Mouse (Mus musculus) frontal cortex, adult 2 months (tissue): ENCODE measurements at regions not wholly inside any gene's neighbourhood (a gene's known extent, or its start where the extent isn't known, plus 50 kb on each side); places are given as distances from the start of the nearest gene placed in this dataset.

Experiments used
- DNase-seq, 2 experiments: peaks; one replicate each; pipeline ENCODE4 v3.0.0; 2022; ENCODE audit warnings: low spot score in 1 of 2; ENCODE audit errors: extremely low spot score in 1 of 2

DNA sequence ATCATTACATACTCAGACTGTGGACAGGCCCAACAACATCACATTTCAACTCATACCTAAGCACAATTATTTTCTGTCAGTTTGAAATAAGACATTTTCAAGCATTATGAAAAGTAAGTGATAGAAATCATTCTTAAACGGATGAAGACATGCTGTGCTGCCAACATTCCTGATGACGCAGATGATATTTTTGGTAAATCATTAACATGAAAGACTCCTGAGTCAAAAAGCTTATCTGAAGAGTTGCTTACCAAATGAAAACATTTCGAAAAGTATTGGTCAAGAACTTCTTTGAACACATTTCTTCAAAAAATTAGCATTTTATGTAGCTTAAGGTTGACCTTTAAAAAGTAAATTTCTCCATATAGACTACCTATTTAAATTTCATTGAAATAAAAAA lies 264.7 kb upstream of the N6amt1 start:
- DNase-seq, result no peak

DNA sequence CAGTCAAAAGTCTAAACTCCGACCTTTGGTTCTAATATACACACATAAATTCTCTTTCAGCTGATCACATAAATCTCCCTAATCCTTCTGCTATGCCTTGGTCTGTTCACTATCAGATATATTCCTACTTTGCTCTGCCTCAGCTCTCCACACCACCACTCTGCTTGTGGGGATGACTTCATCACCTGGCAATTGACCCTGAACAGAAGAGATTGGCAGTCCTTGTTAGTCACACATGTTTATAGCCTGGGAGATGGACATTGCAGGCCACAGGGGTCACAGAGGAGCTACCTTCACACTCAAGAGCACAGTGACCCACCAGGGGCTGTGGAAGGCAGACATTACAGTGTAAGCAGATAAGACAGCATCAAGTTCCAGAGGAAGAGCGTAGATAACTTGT lies 270.5 kb upstream of the N6amt1 start:
- DNase-seq, result no peak

DNA sequence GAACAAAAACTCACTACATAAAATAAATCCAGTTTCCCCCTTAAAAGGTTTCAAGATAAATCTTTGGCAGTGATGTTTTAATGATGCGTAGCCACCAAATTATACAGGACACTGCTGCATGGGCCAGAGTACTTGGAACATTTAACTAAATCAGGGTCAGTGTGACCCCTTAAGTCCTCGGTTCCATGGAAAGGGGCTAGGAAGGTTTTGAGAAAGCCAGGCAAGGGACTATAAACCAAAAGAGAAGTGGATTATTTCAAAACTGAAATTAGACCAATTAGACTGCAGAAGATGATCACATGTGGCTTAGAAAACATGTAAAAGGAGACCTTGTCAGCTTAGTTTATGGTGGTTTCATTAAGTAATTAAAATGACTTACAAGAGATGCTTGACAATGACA lies 276.6 kb upstream of the N6amt1 start:
- DNase-seq, result no peak

DNA sequence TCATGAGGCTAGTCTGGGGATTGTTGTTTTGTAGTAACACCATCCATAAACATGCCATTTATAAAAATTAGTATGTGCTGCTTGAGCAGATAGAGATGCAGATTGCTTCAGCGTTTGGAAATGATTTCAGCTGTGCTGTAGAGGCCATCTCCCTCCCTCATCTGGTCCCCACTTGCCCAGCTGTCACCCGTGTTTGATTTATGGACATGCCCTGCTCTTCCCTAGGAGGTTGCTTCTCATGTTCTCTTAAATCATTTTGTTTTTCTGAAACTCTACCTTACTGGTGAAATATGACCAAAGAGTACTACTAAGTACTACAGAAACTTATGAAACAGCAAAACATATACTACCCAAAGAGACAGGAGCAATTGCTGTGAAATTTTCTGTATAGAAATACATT lies 284.7 kb upstream of the N6amt1 start:
- no peak for DNase-seq

DNA sequence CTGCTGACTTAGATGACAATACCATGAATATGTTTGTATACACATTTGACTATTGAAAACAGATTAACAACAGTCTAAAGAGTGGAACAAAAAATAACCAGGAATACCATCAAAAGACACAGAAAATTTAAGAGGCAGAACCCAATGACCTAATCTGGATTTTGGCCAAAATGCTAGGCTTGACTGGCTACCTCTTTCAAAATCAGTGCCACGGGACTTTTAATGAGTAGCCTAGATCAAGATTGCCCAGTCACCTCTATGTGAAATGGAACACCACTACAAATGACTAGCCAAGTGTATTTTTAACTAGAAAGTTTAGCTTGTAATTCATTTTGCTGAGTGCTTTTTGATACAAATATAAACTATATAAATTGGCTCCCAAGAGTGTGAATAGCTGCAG lies 286.0 kb upstream of the N6amt1 start:
- no peak for DNase-seq

DNA sequence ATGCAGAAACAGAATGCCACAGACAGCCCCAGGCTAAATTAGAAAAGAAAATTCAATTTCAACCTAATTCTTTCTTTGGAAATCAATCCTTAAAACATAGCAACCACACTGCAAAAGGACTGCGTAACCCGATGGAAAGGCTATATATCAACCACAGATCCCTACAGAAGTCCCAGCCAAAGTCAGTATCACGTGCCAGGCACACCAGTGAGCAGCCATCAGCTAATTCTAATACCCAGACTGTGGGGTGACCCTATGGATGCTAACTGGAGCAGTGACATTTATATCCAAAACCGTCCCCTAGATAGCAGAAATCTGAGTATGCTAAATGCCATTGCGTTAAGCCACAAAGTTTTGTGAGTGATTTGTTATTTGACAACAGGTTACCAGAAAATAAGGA lies 286.5 kb upstream of the N6amt1 start:
- DNase-seq, result no peak

DNA sequence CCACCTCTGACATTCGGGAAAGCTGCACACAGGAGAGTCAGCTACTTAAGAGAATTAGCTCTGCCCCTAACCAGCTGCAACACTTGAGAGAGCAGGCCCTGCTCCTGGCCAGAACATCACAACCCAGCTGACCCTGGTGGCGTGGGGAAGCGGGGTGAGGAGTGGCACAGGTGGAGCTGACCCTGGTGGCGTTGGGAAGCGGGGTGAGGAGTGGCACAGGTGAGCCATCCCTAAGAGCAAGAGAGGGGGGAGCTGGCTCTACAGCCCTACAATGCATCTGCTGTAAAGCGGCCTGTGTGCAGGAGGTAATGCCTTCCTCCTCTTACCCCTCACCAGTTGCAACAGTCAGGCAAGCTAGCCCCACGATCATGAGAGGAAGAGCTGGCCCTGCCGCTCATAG lies 293.5 kb upstream of the N6amt1 start:
- DNase-seq, result no peak

DNA sequence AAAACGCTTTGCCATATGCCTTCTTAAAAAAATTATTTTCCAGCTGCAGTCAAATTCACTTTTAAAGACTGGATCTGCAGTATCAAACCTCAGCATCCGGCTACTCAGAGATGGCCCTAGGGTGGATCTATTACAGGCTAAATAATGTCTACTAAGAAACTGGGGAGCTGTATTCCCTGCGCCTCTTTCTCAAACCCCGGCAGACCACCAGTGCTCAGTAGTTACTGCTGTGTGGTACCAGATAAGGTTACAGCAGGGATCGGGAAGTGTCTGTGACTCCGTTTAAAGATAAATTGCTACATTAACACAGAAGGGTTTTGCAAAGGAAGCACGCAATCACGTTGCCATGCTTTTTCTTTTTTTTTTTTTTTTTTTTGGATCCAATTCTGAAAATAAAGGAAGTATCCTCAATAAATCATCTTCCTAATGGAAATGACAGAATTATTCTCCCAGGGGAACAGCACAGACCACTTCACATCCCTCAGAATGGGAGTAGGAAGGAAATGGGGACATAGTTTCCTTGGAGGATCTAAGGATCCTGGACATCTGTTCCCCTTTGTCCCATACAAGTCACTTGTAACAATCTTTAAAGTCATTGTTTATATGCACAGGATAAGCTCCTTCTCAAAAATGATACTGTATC lies 304.1 kb upstream of the N6amt1 start:
- DNase-seq, result no peak

DNA sequence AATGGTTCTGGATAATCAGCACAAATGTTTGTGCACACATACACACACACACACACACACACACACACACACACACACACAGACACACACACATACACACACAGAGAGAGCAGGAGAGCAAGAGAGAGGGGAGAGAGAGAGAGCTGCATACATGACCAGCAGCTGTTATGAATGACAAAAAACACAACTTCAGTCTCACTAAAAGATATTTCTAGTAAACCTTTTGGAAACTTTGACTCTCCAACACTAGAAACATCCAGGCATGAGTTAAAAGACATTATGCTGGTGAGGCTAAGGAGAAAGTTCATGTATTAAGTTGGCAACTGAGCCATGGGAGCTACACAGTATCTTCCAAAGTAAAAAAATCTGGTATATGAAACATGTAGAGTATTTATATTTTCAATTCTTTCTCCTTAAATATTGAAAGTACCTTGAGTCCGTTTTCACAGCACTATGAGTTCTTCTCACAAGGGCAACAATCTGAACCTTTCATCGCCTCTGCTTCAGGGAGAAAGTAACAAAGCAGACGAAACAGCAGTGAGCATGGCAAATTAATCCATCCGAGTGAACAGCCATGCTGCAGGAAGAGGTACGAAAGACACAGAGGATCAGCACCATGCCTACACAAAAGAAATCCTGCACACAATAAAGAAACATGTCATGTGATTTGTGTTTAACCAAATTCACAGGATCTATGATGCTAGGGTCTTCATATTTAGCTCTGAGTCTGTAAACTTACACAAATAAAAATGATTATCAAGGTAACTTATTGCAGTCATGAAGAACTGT lies 309.0 kb upstream of the N6amt1 start:
- no peak for DNase-seq

DNA sequence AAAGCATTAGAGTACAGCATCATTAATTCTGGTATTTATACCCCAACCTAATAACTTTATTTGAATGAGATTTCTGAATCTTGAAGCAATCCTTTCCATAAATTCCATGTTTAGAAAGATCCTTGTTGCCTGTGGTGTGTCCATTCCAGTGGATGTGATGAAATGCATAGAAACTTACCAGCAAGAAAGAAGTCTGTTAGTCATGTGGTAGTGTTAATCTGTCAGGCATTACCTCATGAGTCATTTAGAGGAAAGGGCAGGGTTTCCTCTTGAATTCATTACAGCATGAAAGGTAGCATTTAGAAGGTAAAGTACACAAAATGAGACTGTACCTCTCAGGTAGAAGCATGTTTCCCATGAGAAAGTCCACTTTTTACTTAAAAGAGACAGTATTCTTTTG lies 310.3 kb upstream of the N6amt1 start:
- DNase-seq, result no peak

DNA sequence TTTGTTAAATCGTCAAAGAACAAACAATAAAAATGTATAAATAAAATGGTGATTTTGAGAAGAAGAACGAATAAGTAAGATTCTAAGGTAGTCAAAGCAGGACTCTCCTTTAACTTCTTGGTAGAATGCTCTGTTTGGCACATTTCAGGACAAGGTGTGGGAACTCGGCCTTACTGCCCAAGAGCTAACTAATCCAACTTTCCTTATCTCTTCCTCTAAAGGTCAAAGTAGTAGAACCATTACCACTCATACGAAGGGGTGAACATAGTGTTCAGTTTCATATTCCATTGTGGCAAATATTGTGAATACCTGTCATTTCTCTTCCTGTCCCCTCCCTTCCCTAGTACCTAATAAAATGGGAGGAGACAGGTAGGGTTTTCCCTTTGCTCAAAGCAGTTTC lies 313.6 kb upstream of the N6amt1 start:
- no peak for DNase-seq

DNA sequence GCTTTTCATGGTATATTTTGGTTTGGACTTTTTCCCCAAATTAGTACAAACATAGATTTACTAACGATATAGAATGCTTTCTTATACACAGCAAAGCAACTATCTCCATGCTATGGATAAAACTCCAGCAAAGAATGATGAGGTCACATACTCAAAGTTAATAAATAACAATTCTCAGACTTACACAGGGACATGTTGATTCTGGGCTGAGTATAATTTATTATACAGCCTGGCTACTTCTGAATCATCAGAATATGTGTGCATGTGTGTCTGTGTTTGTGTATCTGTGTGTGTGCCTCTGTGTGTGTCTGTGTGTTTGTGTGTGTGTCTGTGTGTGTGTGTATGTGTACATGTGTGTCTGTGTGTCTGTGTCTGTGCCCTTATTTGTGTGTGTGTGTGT lies 314.1 kb upstream of the N6amt1 start:
- no peak for DNase-seq

DNA sequence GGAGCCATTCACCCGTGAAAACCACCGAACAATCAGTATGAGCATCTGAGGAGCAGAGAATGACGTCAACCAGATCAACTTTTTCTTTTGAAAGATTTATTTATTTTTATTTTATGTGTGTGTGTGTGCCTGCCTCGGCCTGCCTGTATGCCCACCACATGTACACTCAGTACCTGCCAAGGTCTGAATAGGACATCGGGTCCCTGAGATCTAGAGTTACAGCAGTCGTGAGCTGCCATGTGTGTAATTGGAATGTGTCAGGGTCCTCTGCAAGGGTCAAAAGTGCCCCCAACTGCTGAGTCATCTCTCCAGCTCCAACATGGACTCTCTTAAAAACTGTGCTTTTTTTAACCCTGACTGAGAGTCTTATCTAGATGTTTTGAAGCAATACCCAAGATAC lies 316.9 kb upstream of the N6amt1 start:
- DNase-seq, result no peak

DNA sequence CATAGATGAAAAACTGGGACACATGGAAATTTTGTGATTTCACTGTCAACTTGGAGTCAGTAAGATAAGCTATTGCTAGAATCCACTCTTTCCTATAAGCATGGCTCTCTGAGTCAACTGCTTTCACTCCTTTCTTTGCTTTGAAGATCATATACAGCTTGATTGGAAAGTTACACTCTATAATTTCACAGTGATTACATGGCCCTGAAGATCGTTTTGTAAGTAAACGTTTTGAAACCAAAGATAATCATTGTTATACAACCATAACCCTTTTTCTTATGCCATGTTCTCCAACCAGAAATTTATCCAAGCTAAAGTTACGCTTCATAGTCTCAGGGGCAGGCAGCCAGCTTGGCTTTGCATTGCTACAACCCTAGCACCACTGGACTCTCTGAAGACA lies 322.1 kb upstream of the N6amt1 start:
- DNase-seq, result no peak

DNA sequence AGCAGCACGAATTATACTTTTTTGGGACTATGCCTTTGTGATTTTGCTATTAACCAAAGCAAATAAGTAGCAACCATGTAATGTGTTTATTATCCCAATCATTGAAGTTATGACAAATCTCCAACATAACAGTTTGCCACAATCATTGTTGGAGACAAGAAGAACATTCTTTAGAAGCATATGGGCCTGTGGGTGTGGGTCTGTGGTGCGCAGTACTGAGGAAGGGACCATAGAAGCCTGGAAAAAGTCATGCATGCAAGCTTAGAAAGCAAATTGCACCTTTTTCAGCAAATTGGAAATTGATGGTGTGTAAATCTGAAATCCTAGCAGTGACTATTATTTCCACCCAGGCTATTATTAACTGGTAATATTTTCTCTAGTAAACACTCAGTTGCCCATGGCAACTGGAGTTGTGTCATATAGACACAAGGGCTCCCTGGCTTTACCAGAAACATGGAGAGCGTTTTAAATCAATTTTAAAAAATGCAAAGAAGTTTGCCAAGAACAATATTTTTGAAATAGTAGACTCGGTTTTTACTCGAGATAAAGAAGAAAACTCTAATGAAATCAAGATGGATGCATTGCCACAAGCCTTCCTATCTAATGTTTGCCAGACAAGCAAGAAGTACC lies 325.4 kb upstream of the N6amt1 start:
- peak in 1 of 2 experiments; percentile 9 for DNase-seq

DNA sequence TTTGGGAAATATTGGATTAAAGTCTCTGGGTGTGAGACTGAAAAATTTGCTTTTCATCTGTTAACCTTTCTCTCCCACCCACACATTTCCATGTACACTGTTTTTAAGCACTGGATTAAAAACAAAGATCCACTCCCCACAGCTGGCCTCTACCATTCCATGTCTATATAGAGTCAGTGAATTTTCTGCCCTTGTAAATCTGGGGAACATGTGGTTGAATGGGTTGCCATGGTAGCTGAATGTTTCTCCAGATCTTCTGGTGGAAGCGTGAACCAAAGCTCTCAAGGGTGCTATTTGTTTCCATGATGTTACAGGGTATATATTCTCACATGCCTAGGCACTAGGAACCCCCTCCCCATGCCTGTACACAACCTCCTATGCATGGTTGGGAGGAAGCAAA lies 326.4 kb upstream of the N6amt1 start:
- DNase-seq, result peak in 1 of 2 experiments; percentile 10

DNA sequence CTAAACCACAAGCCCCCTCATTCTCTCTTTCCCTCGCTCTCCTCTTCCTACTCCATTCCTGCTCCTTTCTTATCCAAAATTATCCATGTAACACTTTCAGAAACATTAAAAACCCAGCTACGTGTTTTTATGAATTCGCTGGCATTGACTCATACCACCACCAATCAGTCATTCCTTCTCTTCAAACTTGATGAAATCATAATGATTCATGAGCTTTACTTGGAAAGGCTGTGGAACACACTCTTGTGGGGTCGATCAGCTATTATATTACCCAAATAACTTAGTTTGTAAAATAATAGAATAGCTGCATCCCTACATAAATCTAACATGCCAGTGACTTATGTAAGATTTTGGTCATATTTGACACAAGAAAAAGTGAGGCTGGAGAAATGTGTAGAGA lies 331.9 kb upstream of the N6amt1 start:
- DNase-seq, result peak in 1 of 2 experiments; percentile 35

DNA sequence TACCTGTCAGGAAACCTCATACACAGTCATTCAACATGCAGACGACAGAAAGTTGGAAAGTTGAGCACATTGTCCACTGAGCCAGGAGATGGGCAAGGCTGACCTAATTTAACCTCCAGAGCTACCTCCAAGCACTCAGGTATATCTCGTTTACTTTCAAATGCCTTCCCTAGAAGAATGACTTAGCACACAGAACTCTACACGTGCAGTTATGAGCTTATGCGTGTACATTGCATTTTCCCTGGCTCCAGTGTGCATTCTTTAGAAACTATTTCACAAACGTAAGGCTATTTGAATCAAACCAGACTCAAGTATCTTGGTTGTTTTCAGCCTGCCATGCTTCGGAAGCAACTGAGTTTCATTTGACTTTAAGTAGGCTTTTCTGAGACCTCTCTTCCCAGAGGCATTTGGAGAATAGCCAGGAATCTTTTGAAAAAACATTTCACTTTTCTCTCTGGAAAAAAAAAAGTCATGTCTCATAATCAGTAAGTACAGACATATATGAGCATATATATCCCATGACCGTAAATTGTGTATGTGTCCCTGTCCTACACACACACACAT lies 336.8 kb upstream of the N6amt1 start:
- DNase-seq, result no peak

DNA sequence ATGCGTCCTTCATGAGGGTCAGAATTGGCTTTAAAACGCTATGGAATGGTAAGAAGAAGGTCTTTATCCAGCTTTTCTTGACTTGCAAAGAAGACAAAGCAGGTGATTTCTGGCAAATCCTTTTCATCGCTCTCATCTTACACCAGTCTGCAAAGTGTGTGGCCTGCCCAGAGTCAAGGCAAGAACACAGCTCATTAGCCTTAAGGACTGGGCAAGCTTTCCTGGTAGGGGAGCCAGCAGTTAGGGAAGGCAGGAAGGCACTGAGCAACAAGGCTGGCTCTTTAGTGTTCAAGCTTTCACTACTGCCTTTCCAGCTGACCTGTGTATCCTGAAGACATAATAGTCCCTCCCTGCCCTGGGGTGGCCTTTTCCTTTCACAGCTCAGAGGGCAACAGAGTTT lies 352.4 kb upstream of the N6amt1 start:
- DNase-seq, result no peak

DNA sequence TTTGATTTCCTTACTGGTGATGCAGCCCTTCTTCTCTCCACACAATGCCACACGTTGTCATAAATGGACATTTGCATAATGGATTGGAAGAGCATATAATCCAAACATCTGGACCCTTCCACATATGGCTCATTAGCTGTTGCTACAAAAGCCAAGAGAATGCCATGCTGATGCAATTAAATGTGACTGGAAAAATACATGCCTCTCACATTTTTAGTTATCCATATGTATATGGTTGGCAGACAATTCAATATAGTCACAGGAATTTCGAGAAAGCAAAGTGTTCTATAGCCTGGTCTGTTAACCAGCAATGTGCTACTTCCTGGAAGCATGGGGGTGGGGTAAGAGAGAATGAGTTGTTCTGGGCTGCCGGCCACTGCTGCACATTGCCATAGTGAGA lies 352.9 kb upstream of the N6amt1 start:
- DNase-seq, result no peak

DNA sequence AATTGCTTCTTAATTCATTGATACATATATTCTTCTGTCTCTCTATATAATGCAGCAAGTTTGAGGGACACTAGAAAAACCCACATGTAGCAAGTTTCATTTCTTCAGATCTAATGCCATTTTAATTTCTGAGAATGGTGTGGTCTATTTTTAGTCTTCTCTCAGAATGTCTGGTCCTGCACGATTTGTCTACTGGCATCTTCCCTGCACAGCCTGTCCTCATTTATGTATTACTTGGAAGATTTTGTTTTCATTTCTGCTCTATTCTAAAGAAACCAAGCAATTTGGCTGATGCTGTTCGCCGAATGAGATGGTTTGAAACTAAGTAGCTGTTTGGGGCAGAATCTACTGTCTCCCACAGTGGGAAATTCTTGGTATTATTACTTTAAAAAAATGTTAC lies 382.3 kb upstream of the N6amt1 start:
- DNase-seq, result peak in 1 of 2 experiments; percentile 18

DNA sequence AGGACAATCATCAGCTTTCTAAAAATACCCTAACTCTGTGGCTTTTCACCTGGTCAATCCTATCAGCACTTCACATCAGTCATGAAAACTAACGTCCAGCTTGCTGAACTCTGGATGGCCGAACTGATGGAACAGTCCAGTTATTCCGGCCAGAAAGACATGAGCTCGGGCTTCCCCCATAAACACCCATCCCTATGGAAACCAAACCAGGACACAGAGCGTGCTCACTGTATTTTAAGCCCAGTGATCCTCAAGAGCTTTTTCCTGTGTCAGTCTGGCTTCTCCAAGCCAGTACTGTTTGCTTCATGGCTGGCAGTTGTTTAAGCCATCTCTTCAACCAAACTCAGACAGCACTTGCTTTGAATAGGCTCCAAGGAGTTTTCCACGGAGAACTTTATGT lies 404.3 kb upstream of the N6amt1 start:
- no peak for DNase-seq
